Mouse (Mus musculus): Measurements from ENCODE around the gene Myd88. TPM values are rescaled to one million over a fixed set of nuclear protein-coding genes. Genes with fewer than 3 reads are reported as not detected.

Gene Myd88
- total RNA-seq, 2 experiments from 2014 or later: 4.3 to 5.0 TPM

GRCm38 (mm10) chr9:119338350-119338749, 2.9 kb downstream of the Myd88 start:
- intact Hi-C loops (cut with DNase I): no loop called here
- no peak overlapping the region for H3K27ac ChIP-seq
- no peak overlapping the region for H3K4me3 ChIP-seq
- no peak for DNase-seq
- TF ChIP-seq CTCF (IDR thresholded peaks at IDR 0.05): no peak

DNA sequence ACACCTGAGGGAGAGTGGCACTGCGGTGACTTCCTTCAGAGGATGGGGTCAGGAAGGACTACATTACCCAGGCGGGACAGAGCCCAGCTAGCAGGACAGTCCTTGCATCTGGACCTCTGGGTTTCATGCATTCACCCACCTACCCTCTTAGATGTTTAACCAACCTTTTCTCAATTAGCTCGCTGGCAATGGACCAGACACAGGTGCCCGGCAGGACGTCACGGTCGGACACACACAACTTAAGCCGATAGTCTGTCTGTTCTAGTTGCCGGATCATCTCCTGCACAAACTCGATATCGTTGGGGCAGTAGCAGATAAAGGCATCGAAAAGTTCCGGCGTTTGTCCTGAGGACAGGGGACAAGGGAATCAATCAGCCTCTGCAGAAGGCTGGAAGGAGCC, 3.4 kb downstream of the Myd88 start:
- no peak for TF ChIP-seq CTCF (IDR thresholded peaks at IDR 0.05)
- intact Hi-C loops (cut with DNase I): no loop called here
- H3K27ac ChIP-seq: no peak overlapping the region

DNA sequence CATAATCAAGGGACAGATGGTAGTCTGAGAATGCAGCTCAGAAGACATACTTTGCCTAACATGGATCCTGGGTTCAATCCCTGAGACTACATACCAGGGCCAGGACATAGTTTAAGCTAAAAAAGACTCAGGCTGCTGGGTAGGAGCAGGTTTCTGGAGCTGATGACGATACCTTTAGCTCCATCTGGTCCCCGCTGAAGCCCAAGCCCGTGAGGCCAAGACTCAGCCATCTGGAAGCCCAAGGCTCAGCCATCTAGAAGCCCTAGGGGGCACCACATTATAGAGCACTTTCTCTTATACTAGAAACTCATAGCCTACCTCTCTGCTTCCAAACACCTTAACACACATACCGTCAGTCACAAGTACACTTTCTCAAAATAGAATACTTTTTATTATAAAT, 5.6 kb downstream of the Myd88 start:
- TF ChIP-seq CTCF (IDR thresholded peaks at IDR 0.05): no peak
- no peak for DNase-seq
- H3K27ac ChIP-seq: no peak overlapping the region
- intact Hi-C loops (cut with DNase I): no loop called here
- H3K4me3 ChIP-seq: no peak overlapping the region

More for the DNA sequence above, 3.4 kb downstream of the Myd88 start:
- DNase-seq: peak; percentile 12
- H3K4me3 ChIP-seq: no peak overlapping the region

DNA sequence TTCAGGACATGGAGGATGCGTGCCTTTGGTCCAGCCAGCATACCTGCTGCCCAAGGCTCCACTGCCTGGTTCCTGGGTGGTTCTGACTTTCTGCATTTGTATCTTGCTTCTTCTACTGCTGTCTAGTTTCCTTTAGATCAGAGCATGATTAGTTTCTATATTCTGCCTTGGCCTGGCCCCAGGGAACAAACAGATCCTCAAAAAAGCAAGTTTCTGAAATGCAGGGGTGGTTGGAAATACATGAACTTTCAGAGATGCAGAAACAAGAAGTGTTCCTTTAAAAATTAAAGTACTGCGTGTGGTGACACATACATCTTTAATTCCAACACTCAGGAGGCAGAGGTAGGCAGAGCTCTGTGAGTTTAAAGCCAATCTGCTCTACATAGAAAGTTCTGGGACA, 6.4 kb downstream of the Myd88 start:
- TF ChIP-seq CTCF (IDR thresholded peaks at IDR 0.05): no peak
- DNase-seq: no peak
- no peak overlapping the region for H3K4me3 ChIP-seq
- intact Hi-C loops (cut with DNase I): no loop called here
- peak overlapping the region; percentile 76 for H3K27ac ChIP-seq

- peak; percentile 71 for DNase-seq
- intact Hi-C loops (cut with DNase I): no loop called here
- Histone ChIP-seq H3K27ac (peak overlapping the region; percentile 76), H3K4me3 (peak overlapping the region; percentile 33)
- no peak for TF ChIP-seq CTCF (IDR thresholded peaks at IDR 0.05)
These were observed 6.9 kb downstream of the Myd88 start for GRCm38 (mm10) chr9:119334324-119334723.

DNA sequence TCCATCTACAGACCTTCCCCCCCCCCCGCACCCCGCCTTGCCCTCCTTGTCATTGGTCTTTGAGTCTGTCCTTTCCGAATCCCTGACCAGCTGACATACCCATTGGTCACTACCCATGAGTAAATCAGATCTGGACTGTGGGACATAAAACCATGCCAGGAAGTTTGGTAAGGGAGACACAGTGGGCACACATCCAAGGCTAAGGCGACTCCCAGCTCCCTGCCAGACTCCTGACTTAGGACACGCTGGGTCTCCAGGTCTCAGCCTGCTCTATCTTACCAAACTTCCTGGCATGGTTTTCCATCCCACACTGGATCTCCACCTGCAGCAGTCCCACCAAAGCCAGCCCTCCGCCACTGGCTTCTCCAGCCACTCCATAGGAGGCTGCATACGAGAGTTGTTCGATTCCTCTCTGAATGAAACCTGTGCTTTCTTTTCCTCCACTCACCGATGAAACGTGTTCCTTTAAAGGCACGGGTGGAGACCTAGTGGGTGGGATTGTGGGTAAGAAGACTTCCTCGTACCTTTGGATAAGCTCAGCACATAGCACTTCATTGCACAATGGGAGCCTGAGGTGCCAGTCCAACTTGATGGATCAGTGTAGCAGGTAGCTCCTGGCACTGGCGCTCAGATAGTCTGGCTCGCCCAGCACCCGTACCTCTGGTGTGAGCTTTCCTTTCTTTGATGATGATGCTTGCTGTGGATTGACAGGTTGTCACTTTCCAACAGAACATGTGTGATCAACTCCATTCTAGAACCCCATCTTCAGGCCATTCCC, 10.8 kb downstream of the Myd88 start:
- no peak for TF ChIP-seq CTCF (IDR thresholded peaks at IDR 0.05)
- peak; percentile 60 for DNase-seq
- intact Hi-C loops (cut with DNase I): no loop called here
- H3K4me3 ChIP-seq: no peak overlapping the region
- no peak overlapping the region for H3K27ac ChIP-seq

- H3K27ac ChIP-seq: no peak overlapping the region
- TF ChIP-seq CTCF (IDR thresholded peaks at IDR 0.05): no peak
- intact Hi-C loops (cut with DNase I): no loop called here
- DNase-seq: no peak
- H3K4me3 ChIP-seq: no peak overlapping the region
These were observed 12.7 kb downstream of the Myd88 start for GRCm38 (mm10) chr9:119328488-119328887.

DNA sequence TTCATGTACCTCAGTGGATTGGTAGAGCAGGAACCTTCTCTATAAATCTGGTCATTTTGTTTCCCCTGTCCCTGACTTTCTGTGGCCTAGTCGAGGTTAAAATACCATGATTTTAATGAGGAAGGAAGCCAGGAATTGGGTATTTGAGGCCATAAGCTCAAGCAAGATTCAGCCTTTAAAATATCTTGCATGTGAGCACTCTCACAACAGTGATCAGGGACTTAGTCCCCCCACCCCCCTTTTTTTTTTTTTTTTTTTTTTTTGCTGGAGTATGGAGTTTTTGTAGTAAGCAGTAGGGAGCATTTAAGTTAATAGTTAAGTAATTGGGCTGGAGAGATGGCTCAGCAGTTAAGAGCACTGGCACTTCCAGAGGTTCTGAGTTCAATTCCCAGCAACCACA, 17.1 kb downstream of the Myd88 start:
- Histone ChIP-seq H3K4me3 (no peak overlapping the region), H3K27ac (peak overlapping the region; percentile 99)
- intact Hi-C loops (cut with DNase I): no loop called here
- no peak for TF ChIP-seq CTCF (IDR thresholded peaks at IDR 0.05)
- no peak for DNase-seq

- Histone ChIP-seq H3K27ac (peak overlapping the region; percentile 99), H3K4me3 (peak overlapping the region; percentile 83)
- DNase-seq: no peak
- TF ChIP-seq CTCF (IDR thresholded peaks at IDR 0.05): no peak
- intact Hi-C loops (cut with DNase I): loop anchor here (2.0 kb wide), 1 partner anchor 18 kb away; the partner anchor contains the start of gene Myd88
These were observed 18.0 kb downstream of the Myd88 start for GRCm38 (mm10) chr9:119323260-119323645.

DNA sequence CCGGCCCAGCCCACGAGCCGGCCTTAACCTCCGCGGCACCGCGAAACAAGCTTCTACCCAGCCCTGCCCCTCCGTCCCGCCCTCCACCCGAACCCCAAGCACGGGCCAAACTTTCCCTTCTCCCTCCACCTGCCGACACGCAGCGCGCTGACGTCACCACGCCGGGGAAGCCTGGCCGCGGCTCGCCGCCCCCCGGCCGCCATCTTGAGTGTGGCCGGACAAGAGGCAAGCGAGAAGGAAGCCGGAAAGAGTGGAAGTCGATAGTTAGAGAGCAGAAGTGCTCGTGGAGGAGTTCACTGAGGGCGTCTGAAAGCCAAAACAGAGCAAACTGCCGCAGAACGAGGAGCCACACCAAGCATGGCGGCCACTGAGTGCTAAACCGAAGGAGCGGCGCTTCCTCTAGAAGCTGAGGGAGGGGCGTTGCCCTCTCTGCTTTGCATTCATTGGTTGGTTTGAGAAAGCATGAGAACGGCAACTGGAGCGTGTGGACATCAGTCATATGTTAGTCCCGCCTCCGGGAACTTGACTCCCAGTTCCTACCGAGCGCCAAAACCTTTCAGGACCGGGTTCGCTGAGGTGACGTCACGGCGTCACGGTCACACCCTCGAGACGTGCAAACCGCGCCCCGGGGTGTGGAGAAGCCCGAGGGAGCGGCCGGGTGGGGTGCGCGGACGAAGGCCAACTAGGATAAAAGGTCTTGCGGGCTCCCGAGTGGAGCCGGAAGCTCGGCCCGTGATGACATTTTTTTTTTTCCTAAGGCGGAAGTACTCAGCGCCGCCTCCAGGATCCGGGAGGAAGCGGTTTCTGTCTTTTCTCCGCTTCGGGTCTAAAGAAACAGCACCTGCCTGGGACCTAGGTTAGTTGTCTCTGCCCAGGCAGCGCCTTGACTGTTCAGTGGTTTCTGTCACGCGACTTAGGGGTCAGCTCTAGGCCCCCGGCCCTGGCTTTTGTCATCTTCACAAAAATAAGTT, 18.6 kb downstream of the Myd88 start, which contains the start of gene Oxsr1:
Gene Oxsr1, minus strand, starts transcription at position 139 of the 971 bp plus-strand sequence.
- peak within 1 kb of the TSS; percentile 83 for H3K4me3 ChIP-seq
- peak; percentile 71 for TF ChIP-seq CTCF (IDR thresholded peaks at IDR 0.05)
- peak; percentile 99 for DNase-seq
- H3K27ac ChIP-seq: peak within 1 kb of the TSS; percentile 99
- intact Hi-C loops (cut with DNase I): loop anchor here (2.0 kb wide), 1 partner anchor 18 kb away; the partner anchor contains the start of gene Myd88

DNA sequence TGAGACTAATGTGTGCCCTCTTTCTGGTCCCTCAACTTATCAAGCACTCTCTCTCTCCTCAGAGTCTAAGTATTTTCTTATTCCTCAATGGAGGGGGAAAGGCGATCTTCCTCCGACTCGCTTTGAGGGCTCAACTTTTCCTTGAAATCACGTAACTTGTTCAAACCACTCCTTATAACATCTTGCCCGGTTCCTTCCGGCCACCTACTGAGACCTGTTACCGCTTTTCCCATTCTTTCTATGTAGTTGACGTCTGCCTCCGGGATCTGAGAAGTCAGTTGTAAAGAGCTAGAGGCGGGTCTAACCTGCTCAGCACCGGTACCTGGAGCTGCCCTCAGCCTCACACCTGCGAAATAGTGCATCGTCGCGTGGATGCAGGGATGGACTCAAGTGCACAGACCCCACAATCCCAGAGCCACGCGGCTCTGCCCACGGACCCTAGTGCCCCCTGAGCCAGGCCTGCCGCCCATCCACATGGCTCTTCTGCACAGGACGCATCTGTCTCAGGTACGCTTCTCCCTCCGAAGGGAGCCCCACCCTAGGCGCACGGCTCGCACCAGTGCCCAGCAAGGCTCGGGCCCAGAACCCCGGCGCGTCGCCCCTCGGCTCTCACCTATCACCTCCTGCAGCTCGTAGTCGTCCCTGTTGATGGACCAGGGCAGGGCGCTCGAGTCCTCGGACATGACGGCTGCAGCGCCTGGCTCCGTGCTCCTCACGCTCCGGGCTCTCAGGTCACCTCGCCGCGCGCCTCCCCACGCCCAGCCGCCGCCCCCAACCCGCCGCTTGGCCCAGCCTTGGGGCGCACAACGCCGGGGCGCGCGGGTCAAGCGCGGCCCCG, 19.6 kb downstream of the Myd88 start:
- DNase-seq: no peak
- TF ChIP-seq CTCF (IDR thresholded peaks at IDR 0.05): no peak
- intact Hi-C loops (cut with DNase I): loop anchor here (2.0 kb wide), 1 partner anchor 19 kb away; the partner anchor contains the start of gene Myd88
- H3K27ac ChIP-seq: peak overlapping the region; percentile 99
- H3K4me3 ChIP-seq: peak overlapping the region; percentile 83

GRCm38 (mm10) chr9:119320946-119321345, 20.3 kb downstream of the Myd88 start:
- no peak for TF ChIP-seq CTCF (IDR thresholded peaks at IDR 0.05)

More at GRCm38 (mm10) chr9:119320946-119321345, 20.3 kb downstream of the Myd88 start:
- no peak for DNase-seq
- peak overlapping the region; percentile 99 for H3K27ac ChIP-seq
- H3K4me3 ChIP-seq: peak overlapping the region; percentile 83
- intact Hi-C loops (cut with DNase I): no loop called here
